Mouse (Mus musculus) kidney, postnatal 4 days (tissue): ENCODE measurements at regions not wholly inside any gene's neighbourhood (a gene's known extent, or its start where the extent isn't known, plus 50 kb on each side); places are given as distances from the start of the nearest gene placed in this dataset.

Experiments
- DNase-seq, 2 experiments: peaks; one replicate each; pipeline ENCODE4 v3.0.0; 2021; ENCODE audit warnings: mixed read lengths in 2 of 2

GRCm38 (mm10) chr9:118416475-118416874 lies 61.5 kb upstream of the Eomes start:
- no peak for DNase-seq

- no peak for DNase-seq
These were observed 53.7 kb upstream of the Eomes start for GRCm38 (mm10) chr9:118424344-118424743.
